In genomic region chr7:34312786-34313442, GRCm38 (mm10) we compare ENCODE assay signal across 8 mouse cellular contexts. TPM values are rescaled to one million over a fixed set of nuclear protein-coding genes. Genes with fewer than 3 reads are reported as not detected.
A peak's percentile ranks its signal among the peaks of the same experiment; 100 is the strongest.
DNase-seq lines count a peak whose midpoint lies in the region; ATAC-seq lines count a peak whose summit lies in the region.

No protein-coding gene starts in this region.

- peak overlapping the region; percentile 80 for H3K4me3 ChIP-seq in hindbrain, embryonic 13.5 days
- H3K4me3 ChIP-seq in limb, embryonic 15.5 days, result peak overlapping the region; percentile 92
- peak overlapping the region; percentile 94 for H3K4me3 ChIP-seq in midbrain, embryonic 13.5 days (replicated peaks)

- H3K9me3 ChIP-seq in hindbrain, embryonic 13.5 days, result no peaks in the 10 kb centered on the region
- H3K9me3 ChIP-seq in limb, embryonic 15.5 days, result no peaks in the 10 kb centered on the region
- no peaks in the 10 kb centered on the region; the same call in 1 of the 2 replicates for H3K9me3 ChIP-seq in midbrain, embryonic 13.5 days

- H3K4me1 ChIP-seq in hindbrain, embryonic 13.5 days (replicated peaks), result peaks cover 27% of the 10 kb centered on the region
- peaks cover 10% of the 10 kb centered on the region for H3K4me1 ChIP-seq in limb, embryonic 15.5 days
- H3K4me1 ChIP-seq in midbrain, embryonic 13.5 days (replicated peaks), result peaks cover 14% of the 10 kb centered on the region

- peak overlapping the region; percentile 95 for H3K9ac ChIP-seq in hindbrain, embryonic 13.5 days
- peak overlapping the region; percentile 93 for H3K9ac ChIP-seq in limb, embryonic 15.5 days
- H3K9ac ChIP-seq in midbrain, embryonic 13.5 days (replicated peaks), result peak overlapping the region; percentile 96

- no peaks in the 10 kb centered on the region for H3K27me3 ChIP-seq in hindbrain, embryonic 13.5 days
- no peaks in the 10 kb centered on the region for H3K27me3 ChIP-seq in limb, embryonic 15.5 days
- no peaks in the 10 kb centered on the region for H3K27me3 ChIP-seq in midbrain, embryonic 13.5 days

- WGBS in hindbrain, embryonic 13.5 days, result under 1% methylated on average over 43 of the region's 73 CpGs
- under 1% methylated on average over 55 of the region's 73 CpGs for WGBS in limb, embryonic 15.5 days
- under 1% methylated on average over 45 of the region's 73 CpGs for WGBS in midbrain, embryonic 13.5 days

- DNase-seq in ovary, postnatal 10 days (ENCODE audit: low spot score), result peak; percentile 21
- DNase-seq in ovary, postnatal 14 days (ENCODE audit: low spot score), result no peak
- peak; percentile 34 for DNase-seq in cerebellum, adult 8-10 months
- peak; percentile 54 for DNase-seq in gastrocnemius, adult 18-20 months (ENCODE audit: low spot score)

- no peaks in the 10 kb centered on the region for H3K36me3 ChIP-seq in hindbrain, embryonic 13.5 days
- no peaks in the 10 kb centered on the region for H3K36me3 ChIP-seq in limb, embryonic 15.5 days
- no peaks in the 10 kb centered on the region for H3K36me3 ChIP-seq in midbrain, embryonic 13.5 days

- peak overlapping the region; percentile 76 for H3K4me2 ChIP-seq in hindbrain, embryonic 13.5 days
- H3K4me2 ChIP-seq in limb, embryonic 15.5 days, result peak overlapping the region; percentile 70
- peak overlapping the region; percentile 84 for H3K4me2 ChIP-seq in midbrain, embryonic 13.5 days (replicated peaks)

- peak overlapping the region; percentile 95 for H3K27ac ChIP-seq in hindbrain, embryonic 13.5 days
- H3K27ac ChIP-seq in limb, embryonic 15.5 days, result peak overlapping the region; percentile 84
- H3K27ac ChIP-seq in midbrain, embryonic 13.5 days, result peak overlapping the region; percentile 91

- peak; percentile 87 for ATAC-seq in hindbrain, embryonic 13.5 days (ENCODE audit: low FRiP score)
- peak; percentile 68 for ATAC-seq in limb, embryonic 15.5 days (ENCODE audit: insufficient number of reproducible peaks, low FRiP score, low TSS enrichment, low read depth)
- ATAC-seq in midbrain, embryonic 13.5 days, result peak; percentile 87
- ATAC-seq in monocyte, adult 5-6 weeks (replicated peaks; ENCODE audit: insufficient number of reproducible peaks, low FRiP score, low TSS enrichment, poor library complexity, severe bottlenecking), result no peak

RNA-seq across cellular contexts. Expression of gene 4931406P16Rik, which starts 0.4 kb away (rescaled TPM):
- total RNA-seq in gastrocnemius, adult 18-20 months (2021), result 10 to 100 TPM; 40.5 to 64.1 TPM
- polyA plus RNA-seq in hindbrain, embryonic 13.5 days (2015; fragmentation: Nextera tagmentation; extraction: Ambion mirVana), result 32.1 and 34.4 TPM in 2 replicates
- polyA plus RNA-seq in limb, embryonic 15.5 days (2015; fragmentation: Nextera tagmentation; extraction: Ambion mirVana), result 30.3 and 30.5 TPM in 2 replicates
- 26.9 and 29.3 TPM in 2 replicates for polyA plus RNA-seq in midbrain, embryonic 13.5 days (2015; fragmentation: Nextera tagmentation; extraction: Ambion mirVana)
- 28.1 to 42.2 TPM (median 28.8 TPM) in 3 replicates for total RNA-seq in monocyte, adult 5-6 weeks (2017)
